Mouse (Mus musculus) gonadal fat pad, adult 2 months (tissue): Measurements from ENCODE around the gene Tpr. TPM values are rescaled to one million over a fixed set of nuclear protein-coding genes. Genes with fewer than 3 reads are reported as not detected.
A peak's percentile ranks its signal among the peaks of the same experiment; 100 is the strongest.

Source experiments
- DNase-seq: peaks from one replicate; pipeline ENCODE4 v3.0.0-alpha.2; 2012; ENCODE audit warnings: low read depth
- polyA plus RNA-seq: library from polyadenylated mRNA; depleted of rRNA; stranded (reverse); fragments of >200 nt; gene quantifications from 2 replicates; pipeline ENCODE4 v1.2.3, GENCODE M21; 2012; rRNA removed

Tpr gene
- polyA plus RNA-seq, 1 experiment, result 69.0 TPM

- no peak for DNase-seq
Observed at GRCm38 (mm10) chr1:150460595-150460994, 68.0 kb downstream of the Tpr start.

DNA sequence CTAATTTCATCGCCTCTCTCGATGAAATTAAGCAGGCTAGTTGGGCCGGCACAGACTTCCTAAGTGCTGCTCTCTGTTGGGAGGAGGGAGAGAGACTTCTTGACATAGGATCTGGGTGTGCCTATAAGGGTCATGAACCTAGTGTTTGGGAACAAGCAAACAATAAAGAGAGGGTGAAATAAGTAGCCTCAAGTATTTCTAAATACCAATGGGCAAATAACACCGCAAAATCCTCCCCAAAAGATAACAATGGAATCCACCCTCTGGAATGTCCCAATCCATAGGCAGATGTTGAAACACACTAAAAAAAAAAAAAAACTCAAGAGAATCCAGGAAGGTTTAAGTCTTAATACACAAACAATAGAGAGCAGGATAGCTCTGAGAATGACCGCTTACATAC is 70.4 kb downstream of the Tpr start:
- no peak for DNase-seq

- DNase-seq, result no peak
Observed at GRCm38 (mm10) chr1:150463691-150464090, 71.1 kb downstream of the Tpr start.

DNA sequence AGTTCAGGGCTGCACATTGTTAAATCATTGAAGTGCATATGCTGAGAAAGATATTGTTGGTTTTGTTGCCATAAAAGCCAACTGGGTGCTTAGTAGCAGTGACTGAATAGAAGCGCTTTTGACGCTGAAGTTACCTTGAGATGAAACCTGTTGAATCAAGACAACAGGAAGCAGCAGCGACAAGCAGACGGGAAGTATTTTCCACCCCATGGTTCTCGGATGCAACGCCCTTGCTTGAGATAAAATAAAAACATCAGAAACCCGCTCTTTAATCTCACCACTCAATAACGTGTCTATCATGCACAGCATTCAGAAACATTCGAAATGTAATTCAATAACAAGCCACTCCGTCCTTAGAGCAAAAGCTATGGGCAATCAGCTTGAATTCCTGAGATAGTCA is 72.7 kb downstream of the Tpr start:
- DNase-seq, result no peak

- peak; percentile 55 for DNase-seq
Observed at GRCm38 (mm10) chr1:150466132-150466531, 73.5 kb downstream of the Tpr start, which contains the start of gene Prg4. Prg4 (minus strand) TSS chr1:150466165.

GRCm38 (mm10) chr1:150469992-150470391 is 77.4 kb downstream of the Tpr start:
- DNase-seq, result no peak

DNA sequence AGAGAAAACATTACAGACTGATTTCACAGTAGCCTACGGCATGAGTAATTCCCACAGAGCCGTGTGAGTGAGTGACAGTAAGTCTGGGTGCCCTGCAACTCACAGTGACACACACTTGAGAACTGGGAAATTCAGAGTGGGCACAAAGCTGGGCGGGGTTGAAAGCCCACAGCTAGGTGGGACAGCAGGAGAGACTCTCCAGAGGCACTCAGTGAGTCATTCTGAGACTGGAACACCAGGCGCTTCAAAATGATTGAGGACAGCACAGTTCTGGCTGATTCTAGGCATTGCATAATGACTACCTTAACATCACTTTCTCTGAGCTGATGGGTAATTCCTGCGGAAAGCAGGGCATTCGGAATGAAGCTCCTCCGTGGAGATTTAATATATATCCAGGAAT is 79.9 kb downstream of the Tpr start:
- no peak for DNase-seq

GRCm38 (mm10) chr1:150480674-150481073 is 88.0 kb downstream of the Tpr start:
- no peak for DNase-seq

DNA sequence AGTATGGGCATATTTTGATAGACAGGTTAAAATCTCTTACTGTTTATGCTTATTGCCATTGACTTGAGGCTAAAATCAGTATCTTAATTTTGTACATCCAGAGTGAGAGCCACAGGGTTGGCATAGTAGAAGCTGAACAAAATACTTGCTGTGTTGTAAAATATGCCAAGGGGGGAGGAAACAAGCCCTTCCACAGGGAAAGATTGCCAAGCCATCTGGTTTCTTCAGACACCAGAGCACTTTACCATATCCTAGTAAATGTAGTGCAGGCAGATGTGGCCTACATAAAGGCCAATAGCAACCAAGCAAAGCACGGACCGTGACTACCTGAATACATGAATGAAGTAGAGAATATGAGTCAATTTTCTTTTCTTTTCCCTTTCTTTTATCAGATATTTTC is 96.5 kb downstream of the Tpr start:
- no peak for DNase-seq

GRCm38 (mm10) chr1:150496626-150497302 is 104.1 kb downstream of the Tpr start:
- no peak for DNase-seq

DNA sequence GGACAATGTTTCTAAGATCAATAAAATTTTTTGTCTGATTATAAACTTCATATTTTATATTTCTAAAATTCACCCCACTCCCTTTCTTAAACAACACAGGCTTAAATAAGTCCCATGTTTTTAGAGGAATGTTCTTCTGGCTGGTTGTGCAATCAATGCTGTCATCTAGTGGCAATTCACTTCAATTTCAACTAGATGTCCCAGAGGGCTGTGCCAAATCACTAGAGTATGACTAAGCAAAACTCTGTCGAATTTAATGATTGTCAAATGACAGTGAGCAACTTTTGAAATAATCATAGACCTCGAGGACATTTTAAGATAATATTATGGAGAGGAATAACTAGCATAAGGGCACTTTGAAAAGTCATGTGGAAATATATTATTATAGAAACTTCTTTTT is 105.1 kb downstream of the Tpr start:
- DNase-seq, result peak; percentile 17

DNA sequence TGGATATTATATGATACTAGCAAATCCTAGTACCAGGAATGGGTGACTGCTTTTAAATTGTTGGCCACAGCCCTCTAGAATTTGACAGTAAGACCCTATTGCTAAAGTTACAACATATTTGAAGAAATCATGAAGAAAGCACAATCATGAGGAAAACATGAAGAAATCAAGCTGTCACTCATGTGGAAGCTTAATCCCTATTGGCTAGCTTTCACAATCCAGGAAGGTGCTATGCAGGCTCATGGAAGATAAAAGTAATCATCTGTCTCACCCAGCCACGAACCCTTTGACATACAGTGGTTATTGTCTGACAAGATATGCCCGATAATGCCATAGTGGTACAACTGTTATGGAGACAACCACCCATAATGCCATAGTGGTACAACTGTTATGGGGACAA is 105.5 kb downstream of the Tpr start:
- DNase-seq, result no peak

Other genes starting within 250 kb of the Tpr start
- not detected in 2 replicates for gene Pdc, start 73.4 kb upstream of the Tpr start, polyA plus RNA-seq
- 10.7 and 12.0 TPM in 2 replicates for gene Odr4, start 242 bp downstream of the Tpr start, polyA plus RNA-seq
- 3.8 and 6.6 TPM in 2 replicates for gene Prg4, start 73.3 kb downstream of the Tpr start, polyA plus RNA-seq